Mouse (Mus musculus) cerebellum, adult 18-20 months (tissue): ENCODE data around the gene Ccdc122.

Experiments used
- DNase-seq, 2 experiments: peaks; one replicate each; pipeline ENCODE4 v3.0.0; 2021

The Ccdc122 gene

DNA sequence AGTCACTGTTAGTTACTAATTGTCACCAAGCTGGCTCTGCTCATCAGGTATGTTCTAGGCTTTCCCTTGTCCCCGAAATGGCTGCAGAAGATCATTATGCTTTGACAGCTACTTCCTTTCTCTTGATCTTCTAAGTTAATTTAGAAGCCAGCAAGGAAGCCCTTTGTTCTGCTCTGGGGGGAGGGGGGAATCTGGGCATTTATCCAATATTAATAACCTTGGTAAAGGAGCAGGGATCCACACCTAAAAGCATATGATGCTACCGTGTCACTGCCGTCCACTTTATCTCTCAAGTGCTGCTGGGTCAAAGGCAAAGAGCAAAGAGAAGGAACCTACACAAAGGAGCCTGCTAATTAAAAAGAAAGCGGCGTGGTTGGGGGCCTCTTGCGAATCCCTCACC is 100.4 kb downstream of the Ccdc122 start:
- no peak for DNase-seq

DNA sequence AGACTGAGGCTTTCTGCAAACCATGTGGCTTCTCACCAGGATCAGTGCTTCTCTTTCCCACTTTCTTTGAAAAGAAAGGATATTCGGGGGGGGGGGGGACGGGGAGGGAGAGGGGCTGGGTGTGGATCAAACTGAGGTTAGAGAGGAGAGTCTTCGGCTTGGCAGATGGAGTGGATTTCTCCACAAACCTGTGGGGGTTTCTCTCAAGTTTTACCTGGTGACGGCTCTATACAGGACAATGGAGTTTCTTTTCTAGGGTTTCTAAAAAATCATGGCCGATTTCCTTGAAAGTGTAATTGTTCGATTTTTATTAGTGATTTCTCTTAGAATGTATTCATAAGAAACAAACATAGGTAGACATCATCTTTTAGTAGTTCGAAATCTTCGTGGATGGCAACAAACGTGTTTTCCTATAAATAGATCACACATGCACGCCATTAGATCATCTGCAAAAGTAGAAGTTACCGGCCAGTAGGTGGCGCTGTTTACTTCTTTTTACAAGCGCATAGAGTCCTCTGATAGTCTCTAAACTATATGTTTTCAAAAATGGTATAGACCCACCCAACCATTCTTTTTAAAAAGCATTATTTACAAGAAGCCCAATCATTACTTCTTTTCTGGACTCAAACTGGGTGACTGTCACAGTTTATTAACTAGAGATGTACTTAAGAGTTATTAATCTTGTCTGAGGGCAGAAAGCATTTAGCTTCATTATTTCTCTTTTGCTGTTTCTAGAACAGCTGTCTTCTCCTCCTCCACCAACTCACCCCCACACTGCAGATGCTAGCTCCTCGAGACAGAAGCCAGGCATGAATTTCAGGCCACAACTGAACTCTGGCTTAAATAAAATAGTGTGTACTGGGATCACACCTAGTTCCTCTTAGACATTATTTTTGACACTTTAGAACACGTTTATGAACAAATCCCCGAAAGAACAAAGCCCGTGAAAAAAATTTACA is 105.0 kb downstream of the Ccdc122 start:
- DNase-seq = peak; percentile 73 to 85

GRCm38 (mm10) chr14:77145103-77145502 is 108.5 kb downstream of the Ccdc122 start:
- DNase-seq = no peak

DNA sequence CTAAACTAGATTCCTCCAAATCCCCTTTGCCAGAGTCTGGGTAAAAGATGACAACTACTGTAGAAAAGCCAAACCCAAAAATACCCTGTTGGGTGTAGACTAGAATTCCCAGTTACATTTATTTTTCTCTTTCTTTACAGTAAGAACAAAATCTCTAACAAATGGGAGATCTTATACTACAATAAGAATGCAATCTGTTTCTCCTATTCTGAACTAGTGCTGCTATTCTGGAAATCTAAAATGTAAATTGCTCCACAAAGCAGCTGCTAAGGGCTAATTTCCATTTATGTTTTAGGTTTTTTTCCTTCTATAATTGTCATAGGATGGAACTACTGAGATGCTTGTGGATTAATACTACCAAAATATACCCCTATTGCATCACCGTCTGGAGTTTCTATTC is 111.1 kb downstream of the Ccdc122 start:
- DNase-seq = no peak

DNA sequence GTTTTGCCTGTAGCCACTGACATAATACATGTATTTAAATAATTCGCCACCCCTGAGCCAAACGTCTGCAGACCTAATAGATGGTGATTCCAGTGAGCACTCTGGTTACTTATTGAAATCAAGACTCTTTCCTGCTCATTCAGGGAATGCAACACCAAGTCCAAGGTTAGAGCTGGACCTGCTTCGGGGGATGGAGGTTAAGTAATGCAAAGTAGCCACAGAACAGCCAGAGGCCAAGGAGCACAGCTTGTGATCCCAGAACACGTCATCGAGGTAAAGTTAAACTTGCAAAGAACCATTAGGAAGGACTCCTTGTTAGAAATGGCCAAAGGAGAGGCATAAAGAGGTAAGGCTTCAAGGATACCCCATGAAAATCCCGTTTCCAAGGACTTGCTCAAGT is 114.0 kb downstream of the Ccdc122 start:
- no peak for DNase-seq

- DNase-seq = no peak
These were observed 114.9 kb downstream of the Ccdc122 start for GRCm38 (mm10) chr14:77151431-77151830.

DNA sequence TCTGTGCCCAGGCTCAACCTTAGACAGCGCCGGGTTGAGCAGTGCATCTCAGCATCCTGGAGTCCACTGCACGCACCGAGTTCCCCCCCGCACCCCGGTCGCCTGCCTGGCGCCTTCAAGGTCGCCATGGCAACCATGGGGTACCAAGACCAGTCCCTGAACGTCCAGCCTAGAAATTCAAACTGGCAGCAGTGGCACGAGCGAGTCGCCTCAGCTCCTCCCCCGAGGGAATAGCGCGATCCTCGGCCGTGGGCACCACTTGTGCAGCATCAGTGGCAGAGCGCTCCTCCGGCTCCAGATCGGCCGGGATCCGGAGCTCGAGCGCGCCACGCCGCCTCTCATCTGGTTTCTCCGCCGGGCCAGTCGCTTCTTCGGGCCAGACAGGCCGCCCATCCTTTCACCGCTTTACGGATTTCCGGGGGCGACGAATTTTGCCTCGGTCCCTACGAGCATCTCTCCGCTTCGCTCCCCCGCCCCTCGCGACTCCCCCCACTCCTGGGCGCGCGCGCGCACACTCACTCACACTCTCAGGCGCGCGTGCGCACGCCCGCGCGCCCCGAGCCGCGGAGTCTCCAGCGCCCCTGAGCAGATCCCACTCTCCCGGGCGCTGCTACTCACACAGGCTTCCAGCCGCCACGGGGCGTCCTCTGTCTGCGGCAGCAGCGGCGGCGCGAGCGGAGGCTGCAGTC is 119.8 kb downstream of the Ccdc122 start, which contains the start of gene Enox1:
Enox1 (plus strand) TSS at position 542 of the 689 bp plus-strand sequence.
- peak; percentile 84 to 88 for DNase-seq

- DNase-seq = no peak
These were observed 120.4 kb downstream of the Ccdc122 start for GRCm38 (mm10) chr14:77156911-77157504.

DNA sequence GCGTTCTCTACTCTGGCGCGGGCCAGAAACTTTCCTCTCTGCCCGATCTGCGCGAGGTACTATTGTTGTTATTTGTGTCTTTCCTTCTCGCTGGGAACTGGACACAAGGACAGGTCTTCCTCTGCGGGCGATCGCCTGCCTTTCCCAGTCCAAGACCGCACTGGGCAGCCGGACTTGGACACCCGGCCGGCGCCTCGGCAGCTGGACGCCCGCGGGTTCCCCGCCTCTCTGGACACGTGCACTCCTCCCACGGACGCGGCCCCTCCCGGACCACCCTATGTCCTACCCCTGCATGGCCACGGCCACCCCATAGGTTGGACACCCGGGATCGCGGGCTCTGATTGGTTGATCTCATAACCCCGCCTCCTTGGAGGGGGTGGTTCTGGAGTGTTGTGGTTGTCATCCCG is 120.9 kb downstream of the Ccdc122 start:
- peak; percentile 87 to 92 for DNase-seq

- no peak for DNase-seq
These were observed 122.8 kb downstream of the Ccdc122 start for GRCm38 (mm10) chr14:77159397-77159796.
